Mouse (Mus musculus) stomach, postnatal 0 days (tissue): ENCODE results near the gene Nxpe5.

Source experiments
- CTCF ChIP-seq: IDR thresholded peaks from 2 replicates; pipeline ENCODE4 v1.5.1; 2016; ENCODE audit warnings: antibody characterized with exemption, low read depth, mild to moderate bottlenecking, moderate library complexity
- EP300 ChIP-seq: optimal IDR thresholded peaks from 2 replicates; pipeline ENCODE3; 2016; ENCODE audit warnings: antibody characterized with exemption

GRCm38 (mm10) chr5:138262001-138262400 is 36.3 kb downstream of the Nxpe5 start:
- TF ChIP-seq CTCF (no peak), EP300 (no peak)
